Mouse (Mus musculus): ENCODE results near the gene Fam102b. TPM values are rescaled to one million over a fixed set of nuclear protein-coding genes. Genes with fewer than 3 reads are reported as not detected.

Fam102b gene
- 0.64 and 0.79 TPM in 2 replicates for polyA plus RNA-seq (2012; rRNA removed; ENCODE audit: low replicate concordance)

DNA sequence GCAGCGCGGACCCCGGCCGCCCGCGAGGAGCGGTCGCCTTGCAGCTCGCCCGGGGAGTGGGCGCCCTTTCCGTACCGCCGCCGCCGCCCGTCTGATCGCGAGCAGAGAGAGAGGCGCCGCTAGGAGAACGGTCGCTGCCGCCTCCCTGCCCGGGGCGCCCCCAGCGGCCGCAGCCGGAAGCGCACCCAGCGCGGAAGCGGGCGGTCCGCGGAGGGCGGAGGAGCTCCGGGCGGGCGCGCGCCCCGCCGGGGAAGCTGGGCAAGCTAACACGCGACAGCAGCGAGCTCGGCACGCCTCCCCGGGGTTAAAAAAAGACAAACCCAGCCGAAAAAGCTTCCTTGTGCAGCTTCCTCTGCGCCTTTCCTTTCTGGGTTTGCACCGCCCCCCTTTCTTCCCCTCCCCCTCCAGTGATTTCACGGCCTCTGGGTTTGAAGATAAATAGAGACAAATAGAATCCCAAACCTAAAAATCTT lies at the start of gene Fam102b:
Gene Fam102b (minus strand): TSS at position 93 of the 473 bp plus-strand sequence.

DNA sequence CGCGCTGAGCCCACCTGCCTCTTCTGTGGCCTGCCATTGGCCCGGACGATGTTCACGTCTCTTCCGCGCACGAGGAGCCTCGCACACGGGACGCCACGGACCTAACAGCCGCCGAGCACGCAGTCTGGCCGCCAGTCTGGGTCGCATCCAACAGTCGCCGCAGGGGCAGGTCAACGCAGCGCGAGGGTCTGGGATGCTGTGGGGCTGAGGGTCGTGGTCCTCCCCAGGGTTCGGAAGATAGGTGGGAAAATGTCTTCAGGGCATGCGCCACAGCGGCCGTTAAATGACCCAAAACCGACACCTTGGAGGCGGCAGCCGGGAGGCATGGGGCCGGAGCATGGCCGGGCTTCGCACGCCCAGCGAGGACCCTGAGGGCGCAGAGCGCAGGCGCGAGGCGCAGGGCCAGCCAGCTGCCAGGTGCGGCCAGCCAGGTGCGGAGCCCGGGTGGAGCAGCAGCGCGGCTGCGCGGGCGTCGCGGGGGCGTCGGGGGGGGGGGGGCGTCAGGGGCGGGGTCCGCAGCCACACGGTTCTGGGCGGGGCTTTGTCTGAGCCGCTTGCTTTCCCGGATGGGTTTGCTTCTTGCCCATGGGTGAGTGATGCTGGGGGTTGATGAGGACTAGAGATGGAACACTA lies 87.3 kb downstream of the Fam102b start, which contains the start of gene Gm9857:
Gene Gm9857 (minus strand): TSS at position 445 of the 633 bp plus-strand sequence.

DNA sequence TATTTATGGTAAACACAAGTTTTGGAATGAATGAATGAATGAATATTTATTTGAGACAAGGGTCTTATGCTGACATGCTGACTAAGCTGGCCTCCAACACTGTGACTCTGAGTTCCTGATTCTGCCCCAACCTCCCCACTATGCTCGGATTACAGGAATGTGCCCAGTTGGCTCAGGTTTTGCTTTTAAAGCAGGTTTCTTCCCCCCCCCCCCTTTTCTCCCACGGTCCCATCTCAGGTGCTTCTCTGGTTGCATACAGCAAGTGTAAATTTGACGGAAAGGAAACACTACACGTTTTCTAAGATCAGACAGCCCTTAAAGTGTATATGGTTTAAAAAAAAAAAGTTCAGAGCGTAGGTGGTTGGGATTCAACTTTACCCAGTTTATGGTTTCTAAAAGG lies 87.8 kb downstream of the Fam102b start, which contains the start of gene Henmt1:
Gene Henmt1 (plus strand): TSS at position 301 of the 400 bp plus-strand sequence.

Other genes with a start within 250 kb of the Fam102b start
- gene Stxbp3, start 187.1 kb downstream of the Fam102b start, polyA plus RNA-seq (2012; rRNA removed; ENCODE audit: low replicate concordance) = 0.99 and 1.8 TPM in 2 replicates
- gene Fndc7, start 137.6 kb downstream of the Fam102b start, polyA plus RNA-seq (2012; rRNA removed; ENCODE audit: low replicate concordance) = 0.05 and 0.08 TPM in 2 replicates
- 52.0 and 58.2 TPM in 2 replicates for gene Prpf38b, start 115.9 kb downstream of the Fam102b start, polyA plus RNA-seq (2012; rRNA removed; ENCODE audit: low replicate concordance)
- gene Henmt1, start 87.7 kb downstream of the Fam102b start, polyA plus RNA-seq (2012; rRNA removed; ENCODE audit: low replicate concordance) = not detected in 2 replicates
- gene Gm9857, start 87.2 kb downstream of the Fam102b start, polyA plus RNA-seq (2012; rRNA removed; ENCODE audit: low replicate concordance) = 0.46 TPM in 1 of 2 replicates, not detected in the other
- not detected in 2 replicates for gene Slc25a54, start 52.9 kb upstream of the Fam102b start, polyA plus RNA-seq (2012; rRNA removed; ENCODE audit: low replicate concordance)
- 19.0 and 37.0 TPM in 2 replicates for gene Slc25a24, start 95.5 kb upstream of the Fam102b start, polyA plus RNA-seq (2012; rRNA removed; ENCODE audit: low replicate concordance)

Data from duodenum, adult 2 months (tissue).